In the genomic region with DNA sequence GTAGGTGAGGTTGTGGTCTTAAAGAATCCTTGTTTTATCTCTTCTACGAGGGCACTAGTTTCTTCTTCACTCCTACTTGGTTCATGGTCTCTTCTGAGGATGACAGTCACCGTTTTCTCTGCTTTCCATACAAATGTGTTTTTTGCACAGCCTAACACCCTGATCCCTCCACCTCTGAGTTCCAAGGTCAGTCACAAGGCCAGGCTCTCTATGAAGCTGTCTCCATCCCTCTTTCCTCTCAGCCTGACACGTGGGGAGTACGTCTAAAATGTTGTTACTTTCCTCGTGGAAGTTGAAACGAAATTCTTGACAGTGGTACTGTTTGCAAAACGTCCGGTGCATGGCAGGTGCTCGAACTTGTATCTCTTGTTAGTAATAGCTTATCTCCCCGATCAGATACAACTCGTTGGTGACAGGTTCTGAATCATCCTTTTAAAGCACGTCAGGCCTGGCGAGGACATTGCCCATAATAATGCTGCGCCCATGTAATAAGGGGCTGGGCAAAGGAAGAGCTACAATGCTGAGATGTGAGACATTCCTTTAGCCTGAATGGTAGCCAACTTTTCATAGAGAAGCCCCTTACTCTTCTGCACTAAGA, we compare ENCODE assay signal across 8 mouse cellular contexts. TPM values are rescaled to one million over a fixed set of nuclear protein-coding genes. Genes with fewer than 3 reads are reported as not detected.
DNase-seq lines count a peak whose midpoint lies in the region; ATAC-seq and TF ChIP-seq lines count a peak whose summit lies in the region.

No protein-coding gene starts in this region.

- no peaks in the 10 kb centered on the region for H3K9me3 ChIP-seq in embryonic facial prominence, embryonic 15.5 days (replicated peaks)
- no peaks in the 10 kb centered on the region for H3K9me3 ChIP-seq in limb, embryonic 12.5 days

- DNase-seq in left cerebral cortex, adult 2 months (ENCODE audit: extremely low spot score in 1 of 2, low spot score in 2 of 2): peak in 1 of 2 experiments; percentile 21
- no peak for DNase-seq in left cerebral cortex, postnatal 25 days (ENCODE audit: low spot score in 2 of 2)
- no peak for DNase-seq in retina, postnatal 1 day
- no peak for DNase-seq in kidney, postnatal 25 days
- no peak for DNase-seq in lung, adult 18-20 months

- intact Hi-C loops in left cerebral cortex, adult 2 months (cut with DNase I): no loop called here
- intact Hi-C loops in left cerebral cortex, postnatal 25 days (cut with DNase I): no loop called here

- no peaks in the 10 kb centered on the region for H3K27me3 ChIP-seq in embryonic facial prominence, embryonic 15.5 days
- no peaks in the 10 kb centered on the region for H3K27me3 ChIP-seq in limb, embryonic 12.5 days

- whole genome bisulfite sequencing in embryonic facial prominence, embryonic 15.5 days: 18% methylated on average over 14 of the region's 14 CpGs
- WGBS in limb, embryonic 12.5 days: 24% methylated on average over 14 of the region's 14 CpGs
- WGBS in olfactory bulb, adult 2 months: 19% methylated on average over 14 of the region's 14 CpGs

- H3K36me3 ChIP-seq in embryonic facial prominence, embryonic 15.5 days: no peaks in the 10 kb centered on the region
- H3K36me3 ChIP-seq in limb, embryonic 12.5 days: no peaks in the 10 kb centered on the region

- peak overlapping the region; percentile 85 for H3K27ac ChIP-seq in left cerebral cortex, adult 2 months
- H3K27ac ChIP-seq in embryonic facial prominence, embryonic 15.5 days (replicated peaks): 0 out of 2 replicates have a peak overlapping the region, but pooled peaks have one; percentile 24
- no peak overlapping the region for H3K27ac ChIP-seq in limb, embryonic 12.5 days
- peak overlapping the region; percentile 35; the same call in 1 of the 2 replicates for H3K27ac ChIP-seq in olfactory bulb, adult 2 months (ENCODE audit: insufficient read depth, low read depth, low read length)

- ATAC-seq in embryonic facial prominence, embryonic 15.5 days (ENCODE audit: insufficient number of reproducible peaks, low FRiP score, low TSS enrichment, low read depth): no peak; the same call in none of the 2 replicates
- no peak; the same call in 1 of the 2 replicates for ATAC-seq in limb, embryonic 12.5 days (ENCODE audit: insufficient number of reproducible peaks, insufficient read depth, low FRiP score, low TSS enrichment, low read depth)

- no peak for TF ChIP-seq CTCF in left cerebral cortex, adult 2 months (IDR thresholded peaks at IDR 0.05)
- no peak for TF ChIP-seq CTCF in olfactory bulb, adult 2 months (IDR thresholded peaks at IDR 0.05; ENCODE audit: insufficient read depth, low read depth, low read length)

- H3K4me1 ChIP-seq in embryonic facial prominence, embryonic 15.5 days: peaks cover 21% of the 10 kb centered on the region
- H3K4me1 ChIP-seq in limb, embryonic 12.5 days (replicated peaks): peaks cover 7% of the 10 kb centered on the region
- H3K4me1 ChIP-seq in olfactory bulb, adult 2 months (ENCODE audit: control insufficient read depth, insufficient read depth, low read length): 0 out of 2 replicates have a peak, but pooled peaks cover 4% of the 10 kb centered on the region

- H3K4me3 ChIP-seq in left cerebral cortex, adult 2 months: peak overlapping the region; percentile 96
- H3K4me3 ChIP-seq in embryonic facial prominence, embryonic 15.5 days (replicated peaks): peak overlapping the region; percentile 89
- peak overlapping the region; percentile 90 for H3K4me3 ChIP-seq in limb, embryonic 12.5 days (replicated peaks)
- peak overlapping the region; percentile 15; the same call in 1 of the 2 replicates for H3K4me3 ChIP-seq in olfactory bulb, adult 2 months (ENCODE audit: insufficient read depth, low read depth, low read length)

- no peak for TF ChIP-seq POLR2A in olfactory bulb, adult 2 months (IDR thresholded peaks at IDR 0.05; ENCODE audit: insufficient read depth, low read depth, low read length)

- peak overlapping the region; percentile 59 for H3K4me2 ChIP-seq in embryonic facial prominence, embryonic 15.5 days (replicated peaks)
- peak overlapping the region; percentile 57 for H3K4me2 ChIP-seq in limb, embryonic 12.5 days

- no peak overlapping the region for H3K9ac ChIP-seq in embryonic facial prominence, embryonic 15.5 days
- H3K9ac ChIP-seq in limb, embryonic 12.5 days (replicated peaks): 0 out of 2 replicates have a peak overlapping the region, but pooled peaks have one; percentile 47

RNA-seq across cellular contexts. Expression of a gene that starts 0.6 kb away (rescaled TPM):
- total RNA-seq in left cerebral cortex, adult 2 months (2021): 100 to 1,000 TPM; 114 to 115 TPM
- 100 to 1,000 TPM; 103 to 106 TPM for total RNA-seq in left cerebral cortex, postnatal 25 days (2021)
- polyA plus RNA-seq in embryonic facial prominence, embryonic 15.5 days (2015; fragmentation: Nextera tagmentation; extraction: Ambion mirVana): 17.5 and 18.1 TPM in 2 replicates
- polyA plus RNA-seq in limb, embryonic 12.5 days (2016; fragmentation: Nextera tagmentation; extraction: Ambion mirVana): 17.3 and 19.7 TPM in 2 replicates
- polyA plus RNA-seq in olfactory bulb, adult 2 months (2012; ENCODE audit: insufficient read depth, insufficient read length, low replicate concordance, missing spikeins): not detected in 2 replicates

RNA-seq across cellular contexts. Expression of a gene that starts 33.7 kb away (rescaled TPM):
- total RNA-seq in left cerebral cortex, adult 2 months (2021): 100 to 1,000 TPM; 812 to 868 TPM
- total RNA-seq in left cerebral cortex, postnatal 25 days (2021): 100 to 1,000 TPM; 540 to 648 TPM
- polyA plus RNA-seq in embryonic facial prominence, embryonic 15.5 days (2015; fragmentation: Nextera tagmentation; extraction: Ambion mirVana): 3.9 and 9.2 TPM in 2 replicates
- 6.3 and 7.7 TPM in 2 replicates for polyA plus RNA-seq in limb, embryonic 12.5 days (2016; fragmentation: Nextera tagmentation; extraction: Ambion mirVana)
- 293 and 768 TPM in 2 replicates for polyA plus RNA-seq in olfactory bulb, adult 2 months (2012; ENCODE audit: insufficient read depth, insufficient read length, low replicate concordance, missing spikeins)

Comparison
In these comparisons a context has a peak if more than half of its experiments do, and no peak if none do; other contexts are left out.
1. H3K4me3 ChIP-seq: peak in every context shown above with its lines; median percentile 96 in left cerebral cortex, adult 2 months; 90 in limb, embryonic 12.5 days; 89 in embryonic facial prominence, embryonic 15.5 days; 15 in olfactory bulb, adult 2 months.
2. RNA of a gene that starts 33.7 kb away (polyA plus RNA-seq): 293 to 768 TPM in olfactory bulb, adult 2 months; 3.9 to 9.2 TPM in embryonic facial prominence, embryonic 15.5 days and 6.3 to 7.7 TPM in limb, embryonic 12.5 days; every median in the first group is over 10 times any median in the second.